Mouse (Mus musculus) regulatory T cell (primary cell): ENCODE data around the gene Olfr867.

ENCODE experiments used
- in situ Hi-C: fragments of 300-600 bp; cut with MboI, MseI; formaldehyde crosslinking; loops from one replicate; pipeline ENCODE4 v1.15.1; 2025; ENCODE audit warnings: high pct_unique_total_duplicates

The Olfr867 gene

DNA sequence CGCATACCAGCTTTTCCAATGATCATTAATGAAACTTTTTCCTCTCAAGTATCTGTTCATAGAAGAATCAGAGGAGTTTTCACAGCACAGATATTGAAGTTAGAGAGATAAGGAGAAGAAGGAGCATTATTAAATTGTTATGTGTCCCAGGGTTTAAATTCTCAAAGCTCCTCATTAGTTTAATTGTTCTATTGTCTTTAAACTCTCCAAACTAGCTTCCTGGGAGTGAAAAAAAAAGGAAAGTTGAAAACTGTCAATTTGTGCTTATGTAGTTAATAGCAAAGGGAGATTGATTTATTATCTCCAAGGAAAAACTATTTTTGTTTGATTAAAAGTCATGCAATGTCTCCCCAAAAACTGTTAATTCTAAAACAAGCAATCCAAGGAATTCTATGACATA, at the start of gene Olfr867:
TSS of gene Olfr867 (minus strand) at position 101 of the 400 bp plus-strand sequence.
- in situ Hi-C loops: no loop called here

DNA sequence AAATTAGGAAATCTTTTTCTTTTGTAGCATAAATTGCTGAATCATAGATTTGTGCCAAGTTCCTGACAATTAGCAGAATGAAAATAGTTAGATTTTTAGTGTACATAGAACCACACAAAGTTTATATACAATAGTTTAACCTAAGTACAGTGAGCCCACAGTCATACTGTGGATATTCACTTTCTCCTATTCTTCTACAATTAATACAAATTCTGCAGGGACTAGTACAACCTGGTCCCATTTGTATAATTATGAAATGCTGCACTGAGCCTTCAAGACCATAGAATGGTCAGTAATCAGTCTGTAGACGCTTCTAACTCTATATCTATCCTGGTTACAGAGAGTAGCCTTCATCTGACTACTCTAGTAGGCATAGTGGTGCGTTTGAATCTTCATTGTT, 41.0 kb upstream of the Olfr867 start, which contains the start of gene Olfr868:
TSS of gene Olfr868 (plus strand) at position 301 of the 400 bp plus-strand sequence.
- in situ Hi-C loops: no loop called here

DNA sequence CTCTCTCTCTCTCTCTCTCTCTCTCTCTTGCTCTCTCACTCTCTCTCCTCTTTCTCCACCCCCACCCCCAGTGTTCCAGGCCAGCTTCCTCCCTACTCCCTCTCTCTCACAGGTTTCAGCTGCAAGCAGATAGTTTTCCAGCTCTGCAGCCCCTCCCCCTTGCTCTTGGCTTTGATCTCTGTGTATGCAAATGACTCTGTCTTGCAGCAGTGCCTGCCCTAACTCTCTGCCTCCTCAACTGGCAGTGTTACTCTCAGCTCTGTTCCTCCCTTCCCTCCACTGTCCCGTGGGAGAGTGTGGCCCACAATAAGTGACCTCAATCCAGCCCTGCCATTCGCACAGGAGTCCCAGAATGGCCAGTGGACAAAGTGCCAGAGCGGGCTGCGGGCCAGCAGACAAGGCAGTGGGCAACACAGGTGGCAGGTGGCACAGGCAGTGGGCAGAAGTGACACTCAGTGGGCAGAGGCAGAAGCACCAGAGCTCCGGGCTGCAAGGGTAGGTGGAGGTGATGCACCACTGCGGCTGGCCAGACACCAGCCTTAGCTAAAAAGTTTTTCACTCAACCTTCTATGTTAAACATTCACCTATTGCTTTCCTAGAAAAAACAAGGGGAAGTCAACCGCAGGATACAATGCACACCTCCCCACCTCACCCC, 16.3 kb upstream of the Olfr867 start:
- in situ Hi-C loops: no loop called here

DNA sequence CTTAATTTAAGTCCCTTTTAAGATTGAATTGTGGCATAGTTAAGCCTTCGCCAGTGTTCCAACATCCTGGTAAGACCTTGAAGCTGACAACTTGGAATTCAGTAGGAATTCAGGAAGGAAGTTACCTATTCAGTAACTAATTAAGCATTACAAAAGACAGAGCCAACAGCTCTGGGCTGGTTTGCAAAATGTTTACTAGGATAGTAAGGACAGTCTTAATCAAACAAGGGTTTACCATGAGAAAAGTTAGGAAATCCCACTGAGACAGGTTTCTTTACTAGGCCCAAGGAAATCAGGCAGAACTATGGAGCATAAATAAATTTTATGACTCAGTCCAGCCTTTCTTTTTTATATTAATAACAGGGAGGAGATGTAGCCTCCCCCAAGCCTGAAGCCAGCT, 13.9 kb upstream of the Olfr867 start:
- in situ Hi-C loops: no loop called here

DNA sequence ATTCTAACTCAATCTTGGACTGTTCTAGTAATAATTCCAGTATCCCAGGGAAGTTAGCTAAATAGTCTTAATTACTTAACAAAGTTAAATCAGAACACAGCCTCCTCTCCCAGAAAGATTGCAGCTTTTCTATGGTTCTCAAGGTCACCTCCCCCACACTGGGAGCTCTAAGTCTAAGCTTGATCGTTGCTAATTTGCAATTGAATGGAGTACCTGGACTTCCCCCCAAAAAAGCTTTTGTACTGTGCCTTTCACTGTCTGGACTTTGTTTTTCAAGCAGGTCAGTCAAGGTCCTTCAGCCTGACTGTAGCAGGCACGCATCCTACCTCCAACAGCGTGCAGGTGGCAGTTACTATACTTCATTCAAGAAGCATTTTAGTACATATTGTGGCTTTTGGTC, 12.9 kb upstream of the Olfr867 start:
- in situ Hi-C loops: no loop called here

DNA sequence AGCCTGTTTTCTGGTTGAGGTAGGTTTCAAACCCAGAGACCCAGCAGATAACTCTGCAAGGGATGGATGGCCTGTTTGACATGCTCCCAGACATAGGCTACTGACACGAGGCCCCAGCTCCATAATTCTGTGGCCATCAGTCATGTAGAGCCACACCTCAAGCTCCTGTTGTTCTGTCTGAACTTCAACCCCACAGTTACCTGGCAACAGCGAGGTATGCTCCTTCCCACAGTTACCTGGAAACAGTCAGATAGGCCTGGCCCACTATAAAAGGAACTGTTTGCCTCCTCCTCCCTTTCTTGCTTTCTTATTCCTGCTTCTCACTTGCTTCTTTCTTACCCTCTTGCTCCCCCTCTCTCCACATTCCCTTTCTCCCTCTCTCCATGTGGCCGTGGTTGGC, 9.4 kb downstream of the Olfr867 start:
- in situ Hi-C loops: no loop called here

DNA sequence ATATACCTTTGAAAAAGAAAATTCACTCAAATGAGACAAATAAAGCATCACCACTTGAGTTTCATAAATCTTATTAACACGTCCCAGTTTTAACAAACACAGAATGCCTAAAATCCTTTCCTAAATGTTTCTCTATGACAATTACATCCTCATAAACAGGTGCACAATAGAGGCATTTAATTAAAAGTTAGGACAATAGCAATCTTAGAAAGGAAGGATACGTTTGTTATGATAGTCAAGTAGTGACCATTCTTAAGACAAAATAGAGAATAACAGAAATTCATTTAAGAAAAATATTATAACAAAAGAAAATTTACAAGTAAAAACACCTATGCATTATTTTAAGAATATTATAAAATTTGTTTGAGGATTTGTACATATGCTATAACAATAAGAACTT, 29.4 kb downstream of the Olfr867 start, which contains the start of gene Olfr866:
TSS of gene Olfr866 (minus strand) at position 101 of the 400 bp plus-strand sequence.
- in situ Hi-C loops: no loop called here
